Mouse (Mus musculus): ENCODE measurements around the gene Prdm4.

Prdm4 gene

DNA sequence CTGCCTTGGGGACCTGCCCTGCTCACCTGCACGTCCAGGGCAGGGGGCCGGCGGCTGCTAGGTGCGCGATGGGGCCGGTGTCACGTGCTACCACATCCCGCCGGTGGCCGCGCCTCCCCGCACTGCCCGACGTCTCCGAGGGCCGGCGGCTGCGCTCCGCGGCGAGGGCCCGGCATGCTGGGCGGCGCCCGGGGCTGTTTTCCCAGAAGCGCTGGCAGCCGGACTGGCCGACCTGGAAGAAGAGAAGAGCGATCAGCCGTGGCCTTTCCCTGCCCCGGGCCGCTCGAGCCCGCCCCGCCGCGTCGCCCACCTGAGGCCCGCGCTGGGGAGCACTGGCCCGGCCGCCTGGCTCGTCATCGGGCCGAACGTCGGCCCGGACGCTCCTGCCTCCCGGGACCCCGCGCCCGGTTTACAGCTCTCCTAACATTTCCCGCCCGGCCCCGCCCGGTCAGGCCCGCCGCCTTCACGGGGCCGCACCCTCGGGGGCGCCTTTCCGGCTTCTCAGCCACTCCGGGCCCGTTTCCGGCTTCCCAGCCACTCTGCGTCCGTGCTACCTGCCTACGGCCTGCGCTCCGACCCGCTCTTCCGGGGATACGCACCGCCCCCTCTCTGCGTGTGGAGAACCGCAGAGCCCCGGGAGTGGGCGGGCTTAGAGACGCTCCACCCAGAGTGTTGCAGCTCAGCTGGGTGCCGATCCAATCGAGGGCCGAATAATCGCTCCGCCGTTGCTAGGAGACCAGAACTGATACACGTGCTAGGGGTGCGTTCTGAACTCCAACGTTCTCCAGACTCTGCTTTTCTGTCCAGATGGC lies at the start of gene Prdm4:
Gene Prdm4 (minus strand): TSS at position 645 of the 812 bp plus-strand sequence.
- peak; percentile 94 for DNase-seq

DNA sequence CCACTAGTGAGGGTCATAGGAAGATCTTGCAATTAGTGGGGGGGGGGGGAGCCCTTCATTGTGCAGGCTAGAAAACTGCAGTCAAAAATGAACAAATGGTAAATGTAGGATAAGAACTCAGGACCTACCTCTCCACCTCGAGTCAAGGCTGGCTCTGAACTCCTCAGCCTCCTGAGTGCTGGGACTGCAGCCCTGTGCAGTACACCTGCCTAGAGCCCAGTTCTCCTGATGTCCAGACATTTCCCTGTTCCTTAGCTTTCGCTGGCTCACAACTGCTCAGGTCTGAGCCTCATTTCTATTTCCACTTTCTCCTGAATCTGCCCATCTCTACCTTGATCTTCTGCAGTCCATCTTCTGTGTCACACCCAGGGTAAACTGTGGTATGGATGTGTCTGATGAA lies 49.5 kb upstream of the Prdm4 start:
- no peak for DNase-seq

GRCm38 (mm10) chr10:85964316-85964715 lies 47.4 kb upstream of the Prdm4 start:
- DNase-seq, result no peak

GRCm38 (mm10) chr10:85962897-85963296 lies 46.0 kb upstream of the Prdm4 start:
- no peak for DNase-seq

- peak; percentile 95 for DNase-seq
Measured at GRCm38 (mm10) chr10:85957464-85957950, 40.6 kb upstream of the Prdm4 start, which contains the start of gene Rtcb. Rtcb (minus strand) TSS chr10:85957823.

- DNase-seq, result no peak
Measured at GRCm38 (mm10) chr10:85956871-85957419, 40.0 kb upstream of the Prdm4 start.

DNA sequence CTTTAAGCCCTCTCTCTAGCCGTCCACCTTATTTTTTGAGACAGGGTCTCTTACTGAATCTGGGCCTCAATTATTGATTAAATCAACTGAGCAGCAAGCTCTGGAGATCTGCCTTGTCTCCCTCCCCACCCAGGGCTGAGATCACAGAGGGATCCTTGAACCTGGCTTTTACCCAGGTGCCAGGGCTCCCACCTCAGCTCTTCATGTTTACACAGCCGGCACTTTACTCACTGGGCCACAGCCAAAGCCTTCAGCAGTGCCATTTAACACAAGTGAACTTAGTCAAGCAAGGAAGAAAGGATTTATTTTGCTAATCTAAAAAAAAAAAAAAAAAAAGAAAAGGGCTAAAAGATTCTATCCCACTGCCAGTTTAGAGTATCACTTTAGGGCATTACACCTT lies 37.5 kb upstream of the Prdm4 start:
- DNase-seq, result no peak

GRCm38 (mm10) chr10:85953401-85953800 lies 36.5 kb upstream of the Prdm4 start:
- no peak for DNase-seq

DNA sequence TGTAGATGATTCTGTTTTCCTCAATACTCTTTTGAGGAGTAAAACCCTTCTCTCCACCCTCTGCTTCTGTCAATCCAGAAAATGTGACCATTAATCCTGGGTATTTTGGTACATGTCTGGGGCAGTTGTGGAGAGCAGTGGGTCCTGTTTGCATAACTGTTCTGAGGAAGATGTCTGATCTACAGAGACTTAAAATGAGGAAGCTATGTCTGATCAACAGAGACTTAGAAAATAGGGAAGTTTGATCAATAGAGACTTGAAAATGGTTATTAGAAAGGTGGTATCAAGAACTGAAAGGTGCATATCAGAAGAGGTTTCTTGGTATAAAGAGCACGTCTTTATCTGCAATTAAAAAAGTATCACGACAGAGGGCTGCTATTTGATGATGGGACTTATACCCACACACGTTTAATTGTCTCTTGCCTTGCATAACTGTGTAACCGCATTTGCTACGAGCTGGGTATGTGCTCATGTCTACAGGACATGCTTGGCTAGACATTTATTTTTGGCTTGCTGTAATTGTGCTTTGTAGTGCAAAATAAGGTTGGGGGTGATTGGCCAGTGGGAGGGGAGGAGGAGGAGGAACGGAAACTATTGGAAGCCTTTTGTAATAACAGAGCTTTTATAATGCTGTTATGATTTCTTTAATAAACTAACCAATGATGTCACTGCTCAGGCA lies 35.0 kb upstream of the Prdm4 start:
- no peak for DNase-seq

DNA sequence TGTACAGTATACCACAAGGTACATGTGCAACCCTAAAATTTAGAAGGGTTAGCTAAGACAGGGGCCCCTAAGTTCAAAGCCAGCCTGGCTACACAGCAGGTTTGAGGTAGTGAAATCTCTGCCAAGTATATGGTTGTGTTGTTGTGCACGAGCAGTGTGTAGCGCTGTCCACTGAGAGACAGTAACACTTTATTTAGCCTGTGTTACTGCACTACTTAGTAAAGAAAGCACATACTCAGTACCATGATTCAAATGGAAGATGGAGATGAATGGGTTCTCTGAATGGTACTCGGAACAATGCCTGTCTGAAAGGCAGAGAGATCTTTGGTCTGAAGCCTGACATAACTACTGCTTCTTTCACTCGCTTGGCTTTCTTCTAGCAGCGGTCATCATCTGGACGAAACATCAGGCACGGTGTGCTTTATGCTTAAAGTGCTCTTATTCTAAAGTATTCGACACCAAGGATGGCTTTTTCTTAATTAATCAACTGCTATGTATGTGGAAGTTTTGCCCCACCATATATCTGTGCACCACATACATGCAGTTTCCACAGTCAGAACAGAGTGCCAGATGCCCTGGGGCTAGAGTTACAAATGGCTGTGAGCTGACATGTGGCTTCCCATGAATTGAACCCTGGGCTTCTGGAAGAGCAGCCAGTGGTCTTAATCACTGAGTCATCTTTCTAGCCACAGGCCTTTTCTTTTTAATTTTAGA lies 31.7 kb upstream of the Prdm4 start:
- DNase-seq, result no peak

DNA sequence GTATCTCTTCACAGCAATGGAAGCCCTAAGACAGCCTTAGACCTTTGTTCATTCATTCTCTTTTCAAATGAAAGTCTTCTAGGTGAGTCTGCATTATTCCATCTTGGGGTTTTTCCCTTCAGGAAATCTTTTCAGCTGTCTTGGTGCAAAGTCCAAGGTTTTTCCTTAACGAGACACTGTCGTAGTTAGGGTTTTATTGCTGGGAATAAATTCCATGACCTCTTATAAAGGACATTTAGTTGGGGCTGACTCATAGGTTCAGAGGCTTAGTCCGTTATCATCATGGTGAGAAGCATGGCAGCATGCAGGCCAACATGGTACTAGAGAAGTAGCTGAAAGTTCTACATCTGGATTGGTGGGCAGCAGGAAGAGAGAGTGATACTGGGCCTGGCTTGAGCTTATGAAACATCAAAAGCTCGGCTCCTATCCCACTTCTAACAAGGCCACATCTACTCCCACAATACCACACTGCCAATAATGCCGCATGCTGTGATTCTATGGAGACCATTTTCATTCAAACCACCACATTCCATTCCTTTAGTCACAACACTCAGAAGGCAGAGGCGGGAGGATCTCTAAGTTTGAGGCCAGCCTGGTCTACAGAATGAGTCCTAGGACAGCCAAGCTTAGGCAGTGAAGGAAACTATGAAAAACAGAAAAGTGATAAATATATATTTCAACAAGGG lies 19.5 kb upstream of the Prdm4 start:
- DNase-seq, result no peak

DNA sequence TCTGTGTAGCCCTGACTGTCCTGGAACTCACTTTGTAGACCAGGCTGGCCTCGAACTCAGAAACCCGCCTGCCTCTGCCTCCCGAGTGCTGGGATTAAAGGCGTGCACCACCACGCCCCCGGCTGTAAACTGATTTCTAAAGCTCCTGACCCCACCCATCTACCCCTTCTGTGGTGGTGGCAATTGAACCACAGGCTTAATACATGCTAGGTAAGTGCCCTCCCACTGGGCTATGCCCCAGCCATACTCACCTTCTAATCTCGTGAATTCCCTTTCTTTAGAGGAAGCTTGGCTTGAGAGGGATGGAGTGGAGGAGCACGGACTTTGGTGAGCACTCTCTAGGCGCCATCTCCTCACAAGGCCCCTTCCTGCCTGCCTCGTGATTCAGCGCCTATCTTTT lies 13.0 kb upstream of the Prdm4 start:
- DNase-seq, result no peak

- DNase-seq, result no peak
Measured at GRCm38 (mm10) chr10:85929208-85929591, 12.3 kb upstream of the Prdm4 start.

GRCm38 (mm10) chr10:85928499-85929207 lies 11.7 kb upstream of the Prdm4 start:
- DNase-seq, result peak; percentile 86

- no peak for DNase-seq
Measured at GRCm38 (mm10) chr10:85927676-85928445, 10.9 kb upstream of the Prdm4 start, which contains the start of gene Ascl4. Ascl4 (plus strand) TSS chr10:85927681.

GRCm38 (mm10) chr10:85879886-85880486 lies 37.0 kb downstream of the Prdm4 start:
- DNase-seq, result no peak

DNA sequence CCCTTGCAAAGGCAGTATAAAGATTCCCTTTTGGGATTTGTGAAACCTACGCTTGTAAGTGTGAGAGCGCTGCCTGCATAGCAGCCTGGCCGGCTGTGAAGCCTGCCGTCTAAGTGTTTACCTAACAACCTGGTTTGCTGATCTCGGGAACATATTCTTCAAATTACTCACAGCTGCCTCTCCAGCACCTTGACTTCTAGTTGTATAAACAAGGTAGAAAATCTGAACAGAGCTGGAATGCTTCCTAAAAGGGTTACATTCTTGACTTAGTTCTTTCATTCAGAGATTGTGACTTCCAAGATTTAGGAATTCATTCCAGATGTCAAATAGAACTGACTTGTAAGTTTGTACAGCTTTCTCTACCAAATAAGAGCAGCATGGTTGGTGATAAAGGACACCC lies 41.1 kb downstream of the Prdm4 start:
- DNase-seq, result no peak

DNA sequence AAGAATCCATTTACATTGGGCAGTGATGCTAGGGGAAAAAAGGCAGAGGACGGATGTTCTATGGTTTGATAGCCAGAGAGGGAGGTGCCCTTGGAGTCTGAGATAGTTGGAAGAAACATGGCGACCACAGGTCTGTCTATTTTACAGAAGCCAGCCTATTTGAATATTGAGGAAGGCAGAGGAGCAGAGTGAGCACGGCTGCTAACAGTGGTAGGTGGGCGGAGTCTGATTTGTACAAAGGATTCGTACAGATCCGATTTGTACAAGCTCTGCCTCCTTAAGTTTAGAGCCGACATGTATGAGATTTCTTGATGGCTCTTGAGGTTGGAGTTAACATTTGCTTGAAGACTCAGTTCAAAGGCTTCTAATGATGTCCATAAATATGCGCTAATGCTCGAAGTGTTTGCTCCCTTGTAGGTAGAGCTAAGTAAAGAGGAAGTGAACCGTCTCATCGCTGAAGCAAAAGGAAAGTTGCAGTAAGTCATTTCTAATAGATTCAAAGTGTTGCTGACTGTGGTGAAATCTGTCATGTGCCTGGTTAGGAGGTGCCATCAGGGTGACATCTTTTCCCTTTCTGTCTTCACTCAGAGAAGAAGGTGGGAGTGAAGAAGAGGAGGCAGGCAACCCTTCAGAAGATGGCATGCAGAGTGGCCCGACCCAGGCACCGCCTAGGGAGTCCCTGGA lies 42.9 kb downstream of the Prdm4 start:
- no peak for DNase-seq

- DNase-seq, result no peak
Measured at GRCm38 (mm10) chr10:85872479-85872773, 44.5 kb downstream of the Prdm4 start.

Measured in cerebellum, adult 11 months (tissue).